Mouse (Mus musculus): ENCODE measurements around the gene Dab2. TPM values are rescaled to one million over a fixed set of nuclear protein-coding genes. Genes with fewer than 3 reads are reported as not detected.

Gene Dab2
- polyA plus RNA-seq, 1 experiment from 2014 or later = 64.2 TPM

GRCm38 (mm10) chr15:6469384-6469783, 169.8 kb downstream of the Dab2 start:
- 81% methylated on average over 3 of the region's 3 CpGs for WGBS

DNA sequence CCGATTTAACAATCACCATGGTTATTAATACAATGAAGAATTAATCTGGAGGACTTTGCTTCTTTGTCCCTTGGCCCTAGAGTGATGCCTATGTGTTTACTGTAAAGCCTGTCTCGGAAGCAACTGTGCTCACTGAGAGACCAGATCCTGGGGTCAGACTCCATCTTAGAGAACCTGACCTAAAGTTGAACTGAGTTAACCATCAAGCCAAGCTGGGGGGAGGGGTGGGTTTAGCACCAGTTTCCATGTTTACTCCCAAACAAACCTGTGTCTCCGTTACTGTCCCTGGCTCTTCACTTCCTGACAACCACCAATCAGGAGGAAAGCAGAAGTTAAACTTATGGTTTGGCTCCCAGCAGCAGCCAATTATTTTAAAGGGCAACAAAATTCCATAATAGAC, 184.0 kb downstream of the Dab2 start:
- no peaks in the 10 kb centered on the region for H3K27me3 ChIP-seq (ENCODE audit: control insufficient read depth, insufficient read depth, low read length)
- 0 out of 2 replicates have a peak, but pooled peaks cover 2% of the 10 kb centered on the region for H3K9me3 ChIP-seq (ENCODE audit: control insufficient read depth, low read length)
- no peaks in the 10 kb centered on the region for H3K4me1 ChIP-seq (ENCODE audit: control insufficient read depth, insufficient read depth, low read length)
- H3K4me3 ChIP-seq (ENCODE audit: low read length) = no peak overlapping the region
- no peak overlapping the region for H3K27ac ChIP-seq (ENCODE audit: low read depth, low read length)
- no peak for ATAC-seq (ENCODE audit: low FRiP score, low TSS enrichment)
- 82% methylated on average over 3 of the region's 3 CpGs for WGBS
- H3K9ac ChIP-seq (ENCODE audit: low read depth, low read length) = no peak overlapping the region
- H3K36me3 ChIP-seq (ENCODE audit: control insufficient read depth, insufficient read depth, low read length) = no peaks in the 10 kb centered on the region
- no peak overlapping the region for H3K4me2 ChIP-seq (replicated peaks; ENCODE audit: low read depth, low read length)

More at GRCm38 (mm10) chr15:6469384-6469783, 169.8 kb downstream of the Dab2 start:
- Histone ChIP-seq H3K9me3 (ENCODE audit: control insufficient read depth, low read length) (no peaks in the 10 kb centered on the region), H3K27ac (ENCODE audit: low read depth, low read length) (no peak overlapping the region), H3K9ac (ENCODE audit: low read depth, low read length) (no peak overlapping the region), H3K4me1 (ENCODE audit: control insufficient read depth, insufficient read depth, low read length) (no peaks in the 10 kb centered on the region), H3K36me3 (ENCODE audit: control insufficient read depth, insufficient read depth, low read length) (no peaks in the 10 kb centered on the region), H3K4me3 (ENCODE audit: low read length) (no peak overlapping the region), H3K27me3 (ENCODE audit: control insufficient read depth, insufficient read depth, low read length) (no peaks in the 10 kb centered on the region), H3K4me2 (replicated peaks; ENCODE audit: low read depth, low read length) (no peak overlapping the region)
- ATAC-seq (ENCODE audit: low FRiP score, low TSS enrichment) = no peak

Other genes with a start within 250 kb of the Dab2 start
- not detected in 2 replicates for gene C9, start 145.5 kb downstream of the Dab2 start, polyA plus RNA-seq (2014; fragmentation: Nextera tagmentation; extraction: Ambion mirVana)
- 3.2 and 5.2 TPM in 2 replicates for gene Fyb, start 223.1 kb downstream of the Dab2 start, polyA plus RNA-seq (2014; fragmentation: Nextera tagmentation; extraction: Ambion mirVana)

All from kidney, embryonic 14.5 days (tissue).